Mouse (Mus musculus) heart, postnatal 25 days (tissue): ENCODE data around the gene Rmdn2. TPM values are rescaled to one million over a fixed set of nuclear protein-coding genes. Genes with fewer than 3 reads are reported as not detected.

Experiments used
- DNase-seq: peaks from one replicate; pipeline ENCODE4 v3.0.0; 2022; ENCODE audit warnings: low spot score
- intact Hi-C: fragments of 180-260 bp; cut with DNase I; formaldehyde crosslinking; loops from one replicate; pipeline ENCODE4 v1.15.1; 2025
- total RNA-seq, 2 experiments: library from RNA; stranded (reverse); gene quantifications; 2 replicates each; pipeline ENCODE4 v1.2.3; 2021

Gene Rmdn2
- total RNA-seq, 2 experiments from 2014 or later, result 11.6 to 12.0 TPM

DNA sequence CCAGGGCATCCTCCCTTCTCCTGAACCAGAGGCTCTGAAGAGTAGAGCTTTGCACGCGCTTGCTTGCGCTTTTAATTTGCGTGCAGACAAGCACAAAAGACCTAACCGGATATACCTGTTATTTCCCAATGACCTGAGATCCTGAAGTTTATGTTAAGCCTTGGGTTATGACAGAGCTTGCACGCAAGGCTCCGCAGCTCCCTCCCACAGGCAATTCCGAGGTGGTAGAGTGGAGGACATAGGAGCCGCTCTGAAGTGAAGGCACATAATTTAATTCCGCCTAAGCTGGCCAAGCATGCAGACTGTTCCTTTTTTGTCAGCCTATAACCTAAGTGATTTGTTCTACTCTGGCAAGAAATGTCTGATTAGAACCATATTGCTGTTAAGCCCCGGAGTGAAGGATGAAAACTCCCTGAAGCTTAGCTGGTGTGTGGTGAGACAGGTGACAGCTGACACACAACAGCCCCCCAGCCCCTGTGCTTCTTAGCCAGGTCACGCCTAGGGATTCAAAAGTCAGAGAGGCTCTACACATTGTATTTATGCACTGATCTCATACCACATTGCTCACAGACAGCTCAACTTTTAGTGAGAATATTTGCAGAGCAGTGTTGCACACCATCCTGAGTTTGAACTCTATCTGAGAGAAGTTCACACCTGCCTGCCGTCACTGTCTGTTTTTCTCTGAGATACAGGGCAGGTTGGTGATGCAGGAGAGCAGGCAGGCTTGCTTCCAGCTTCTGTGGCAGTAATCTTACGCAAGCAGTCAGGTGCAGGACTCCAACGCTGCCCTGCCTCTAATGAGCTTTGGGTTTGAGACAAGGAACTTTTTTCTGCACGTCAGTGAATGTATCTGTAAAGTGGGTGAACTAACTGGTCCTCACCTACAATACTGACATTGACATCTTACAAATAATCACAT lies 117.2 kb downstream of the Rmdn2 start:
- DNase-seq, result no peak
- intact Hi-C loops, result no loop called here

DNA sequence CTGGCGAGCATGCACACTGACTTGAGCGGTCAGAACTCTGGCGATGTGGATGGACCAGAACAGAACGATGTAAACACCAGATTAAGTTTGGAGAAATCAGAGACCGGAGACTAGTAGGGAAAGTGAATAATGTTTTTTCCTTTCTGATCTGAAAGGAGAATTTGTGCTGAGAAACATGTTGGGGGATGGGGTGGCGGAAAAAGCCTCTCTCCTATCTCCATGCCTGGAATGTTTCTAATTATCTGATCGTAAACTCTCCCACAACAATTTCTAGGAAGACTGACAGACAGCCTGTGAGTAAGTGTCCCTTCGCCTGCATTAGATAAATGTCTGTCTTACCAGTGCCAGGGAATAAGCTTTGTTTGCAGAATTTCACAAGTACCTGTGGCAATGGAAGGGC lies 119.3 kb downstream of the Rmdn2 start:
- intact Hi-C loops, result no loop called here
- no peak for DNase-seq

DNA sequence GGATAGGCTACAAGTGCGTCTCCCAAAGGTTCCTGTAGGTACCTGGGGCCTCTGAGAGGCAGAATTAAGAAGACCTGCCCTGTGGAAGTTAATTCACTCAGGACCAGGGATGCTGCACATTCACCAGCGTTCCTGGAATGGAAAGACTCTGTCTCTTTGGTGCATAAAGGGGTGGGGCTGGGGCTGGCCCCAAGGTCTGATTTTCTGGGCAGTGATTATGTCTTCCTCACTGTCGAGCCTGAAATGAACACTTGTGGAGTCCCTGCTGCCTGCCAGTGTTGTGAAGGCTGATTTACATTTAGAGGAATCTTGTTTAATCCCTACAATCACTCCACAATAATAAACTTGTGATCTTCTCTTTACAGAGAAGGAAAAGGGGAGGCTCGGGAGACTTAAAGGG lies 121.4 kb downstream of the Rmdn2 start:
- intact Hi-C loops, result no loop called here

DNA sequence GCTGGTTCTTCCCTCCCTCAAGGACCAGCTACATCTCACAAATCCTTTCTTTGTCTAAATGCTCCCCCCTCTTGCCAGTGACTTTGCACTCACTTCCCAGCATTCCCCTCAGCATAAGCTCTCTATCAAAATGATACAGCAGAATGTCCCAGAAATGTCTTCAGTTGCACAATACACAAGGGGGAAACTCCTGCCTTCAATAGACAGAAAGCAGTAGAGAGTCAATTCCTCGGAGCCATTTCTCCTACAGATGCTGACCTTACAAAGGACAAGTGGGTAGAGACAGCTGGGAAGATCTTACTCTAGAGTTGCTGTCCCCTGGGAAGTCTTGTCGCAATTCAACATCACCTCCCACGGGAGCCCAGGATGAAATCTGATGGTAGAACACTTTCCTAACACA lies 125.9 kb downstream of the Rmdn2 start:
- intact Hi-C loops, result no loop called here
- DNase-seq, result no peak

More for the DNA sequence above, 121.4 kb downstream of the Rmdn2 start:
- DNase-seq, result no peak

DNA sequence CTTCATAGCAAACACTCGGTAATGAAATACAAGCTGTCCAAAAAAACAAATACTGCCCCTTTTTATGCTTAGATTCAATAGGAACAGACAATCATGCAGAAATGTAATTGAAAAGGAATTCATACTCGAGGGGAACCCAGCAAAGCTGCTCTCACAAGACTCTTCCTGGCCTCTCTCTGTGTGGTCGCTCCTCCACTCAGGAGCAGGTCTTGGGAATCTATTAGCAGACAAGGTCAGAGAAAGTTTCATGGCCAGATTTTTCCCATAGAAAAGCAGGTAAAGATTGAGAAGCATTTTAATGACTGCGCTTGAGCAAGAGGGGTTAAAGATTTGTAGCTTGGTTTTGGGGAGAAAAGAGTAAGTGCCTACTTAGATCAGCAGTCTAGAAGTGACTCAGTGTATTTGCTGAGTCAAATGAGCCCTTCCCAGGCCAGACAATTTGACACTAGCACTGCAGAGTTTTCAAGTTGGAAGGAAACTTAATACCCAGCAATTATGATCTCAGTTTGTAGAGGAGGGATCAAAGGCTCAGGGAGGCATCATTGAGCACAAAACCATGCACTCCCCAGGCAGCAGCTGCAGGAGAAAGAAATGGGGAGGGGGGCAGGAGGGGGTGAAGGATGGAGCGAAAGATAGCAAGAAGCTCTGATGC lies 127.3 kb downstream of the Rmdn2 start:
- no peak for DNase-seq
- intact Hi-C loops, result no loop called here

DNA sequence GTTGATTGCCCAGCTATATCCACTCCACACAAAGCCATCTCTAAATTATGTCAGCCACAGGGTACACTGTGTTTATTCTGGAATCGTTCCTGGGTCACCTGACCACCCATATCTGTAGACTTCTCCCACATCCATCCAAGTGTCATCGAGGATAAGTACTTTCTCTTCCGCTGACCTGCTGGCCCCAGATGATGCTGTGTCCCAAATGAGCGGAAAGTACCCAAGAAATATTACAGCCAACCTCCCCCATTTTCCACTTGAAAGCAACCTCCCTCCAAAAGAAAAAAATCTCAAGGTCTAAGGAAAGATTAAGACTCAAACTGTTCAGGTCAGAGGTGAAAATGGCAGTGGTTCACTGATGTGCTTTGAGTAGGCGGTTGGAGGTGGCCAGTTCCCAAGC lies 131.0 kb downstream of the Rmdn2 start:
- intact Hi-C loops, result no loop called here
- no peak for DNase-seq

Other genes with a start within 250 kb of the Rmdn2 start
- 1 to 10 TPM; 3.2 to 3.4 TPM for gene Cyp1b1, start 103.2 kb downstream of the Rmdn2 start, total RNA-seq